Mouse (Mus musculus) embryonic fibroblast, embryonic 13.5 days (primary cell): ENCODE results near the gene Sertad1.

Experiments
- CTCF ChIP-seq: IDR thresholded peaks from 2 replicates; pipeline ENCODE4 v1.5.1; 2011; ENCODE audit warnings: mild to moderate bottlenecking, control low read depth, low read length, moderate library complexity, borderline replicate concordance; ENCODE audit not compliant: insufficient read depth
- POLR2A ChIP-seq: IDR thresholded peaks from 2 replicates; pipeline ENCODE4 v1.6.1; 2011; ENCODE audit warnings: low read depth, mild to moderate bottlenecking, control low read depth, low read length, moderate library complexity

GRCm38 (mm10) chr7:27486102-27486769 lies 474 bp upstream of the Sertad1 start:
- no peak; the same call in 1 of the 2 replicates for TF ChIP-seq POLR2A
- no peak for TF ChIP-seq CTCF
